Mouse (Mus musculus) kidney, embryonic 16.5 days (tissue): ENCODE results near the gene Sbno1. TPM values are rescaled to one million over a fixed set of nuclear protein-coding genes. Genes with fewer than 3 reads are reported as not detected.

Experiments used
- ATAC-seq: fragments of 200-750 bp; cut with Nextera tagmentation; 2 replicates; pipeline ENCODE4 v1.8.0; 2017; ENCODE audit warnings: moderate TSS enrichment; ENCODE audit not compliant: low FRiP score, low TSS enrichment
- H3K27ac ChIP-seq: fragments of 300-500 bp; sonication (generic); 2 replicates; pipeline ENCODE4 v1.5.1; 2014; ENCODE audit warnings: low read length
- H3K27me3 ChIP-seq: fragments of 300-500 bp; sonication (generic); 2 replicates; pipeline ENCODE4 v1.6.1; 2014; ENCODE audit warnings: low read length, control low read depth, mixed read lengths; ENCODE audit not compliant: insufficient read depth
- H3K36me3 ChIP-seq: fragments of 300-500 bp; sonication (generic); 2 replicates; pipeline ENCODE4 v1.6.1; 2014; ENCODE audit warnings: low read length, control low read depth, mixed read lengths; ENCODE audit not compliant: insufficient read depth
- H3K4me1 ChIP-seq: fragments of 300-500 bp; sonication (generic); 2 replicates; pipeline ENCODE4 v1.6.1; 2014; ENCODE audit warnings: low read length, control low read depth, mixed read lengths; ENCODE audit not compliant: insufficient read depth
- H3K4me2 ChIP-seq: fragments of 300-500 bp; sonication (generic); replicated peaks from 2 replicates; pipeline ENCODE4 v1.6.1; 2014; ENCODE audit warnings: low read depth, low read length
- H3K4me3 ChIP-seq: fragments of 300-500 bp; sonication (generic); 2 replicates; pipeline ENCODE4 v1.5.1; 2014; ENCODE audit warnings: mild to moderate bottlenecking, low read length
- H3K9ac ChIP-seq: fragments of 300-500 bp; sonication (generic); replicated peaks from 2 replicates; pipeline ENCODE4 v1.6.1; 2014; ENCODE audit warnings: low read length
- H3K9me3 ChIP-seq: fragments of 300-500 bp; sonication (generic); 2 replicates; pipeline ENCODE4 v1.6.1; 2016; ENCODE audit warnings: low read length, control low read depth
- WGBS: fragments of 180-500 bp; shearing (Covaris S2); extraction: QIAGEN DNeasy Blood & Tissue Kit; methylation state at CpG from one replicate; pipeline ENCODE4 v1.1.7; 2014; 5-methylcytosine and 5-hydroxymethylcytosine counted together
- polyA plus RNA-seq: library from polyadenylated mRNA; unstranded; fragments of >200 nt; fragmentation: Nextera tagmentation; extraction: Ambion mirVana; gene quantifications from 2 replicates; pipeline ENCODE4 v1.2.1, GENCODE M21; 2015

Sbno1 gene
- polyA plus RNA-seq, 1 experiment from 2014 or later: 72.7 TPM

GRCm38 (mm10) chr5:124426475-124427071 is 772 bp upstream of the Sbno1 start:
- H3K4me2 ChIP-seq: peak overlapping the region; percentile 47
- no peaks in the 10 kb centered on the region for H3K9me3 ChIP-seq
- peak overlapping the region; percentile 99 for H3K4me3 ChIP-seq
- no peaks in the 10 kb centered on the region for H3K27me3 ChIP-seq
- H3K27ac ChIP-seq: peak overlapping the region; percentile 75
- WGBS: 88% methylated on average over 10 of the region's 10 CpGs
- no peaks in the 10 kb centered on the region for H3K36me3 ChIP-seq
- peak overlapping the region; percentile 93 for H3K9ac ChIP-seq
- H3K4me1 ChIP-seq: peaks cover 10% of the 10 kb centered on the region; the same call in 1 of the 2 replicates
- ATAC-seq: no peak

DNA sequence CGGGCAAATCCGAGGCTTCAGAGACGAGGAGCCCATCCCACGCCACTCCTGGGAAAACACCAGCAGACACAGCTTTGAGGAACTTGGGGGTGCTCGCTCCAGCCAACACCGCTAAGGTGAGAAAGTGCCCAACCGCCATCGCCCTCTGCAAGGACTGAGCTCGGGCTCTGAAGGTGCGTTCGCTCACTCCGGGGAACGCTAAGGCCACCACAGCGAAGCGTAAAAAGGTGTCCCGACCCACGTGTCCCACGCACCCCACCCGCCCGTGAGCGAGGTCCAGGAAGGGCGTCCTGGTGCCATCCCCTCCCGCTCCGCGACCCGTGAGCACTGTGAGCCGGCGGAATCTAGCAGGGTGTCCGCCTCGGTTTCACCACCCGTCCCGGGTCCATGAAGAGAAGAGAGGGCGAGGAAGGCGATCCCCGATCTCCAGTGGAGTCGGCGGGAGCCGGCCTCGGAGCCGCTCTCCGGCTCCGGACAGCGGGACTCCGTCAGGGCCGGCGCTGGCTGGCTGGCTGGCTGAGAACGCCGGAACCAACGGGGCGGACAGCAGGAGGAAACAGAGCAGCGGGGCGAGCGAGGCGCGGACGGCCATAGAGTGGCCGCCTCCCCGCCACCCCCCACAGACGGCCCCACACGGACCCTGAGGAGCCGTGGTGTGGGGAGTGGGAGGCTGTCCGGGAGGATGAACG is 934 bp downstream of the Sbno1 start:
- Histone ChIP-seq H3K4me3 (peak overlapping the region; percentile 99), H3K27ac (peak overlapping the region; percentile 70), H3K27me3 (no peaks in the 10 kb centered on the region), H3K36me3 (no peaks in the 10 kb centered on the region), H3K4me1 (peaks cover 10% of the 10 kb centered on the region; the same call in 1 of the 2 replicates), H3K9ac (peak overlapping the region; percentile 93), H3K4me2 (peak overlapping the region; percentile 70), H3K9me3 (no peaks in the 10 kb centered on the region)
- ATAC-seq: peak; percentile 84
- under 1% methylated on average over 62 of the region's 63 CpGs for WGBS

GRCm38 (mm10) chr5:124424200-124424722 is 1.5 kb downstream of the Sbno1 start:
- no peaks in the 10 kb centered on the region for H3K9me3 ChIP-seq
- no peak for ATAC-seq
- H3K4me1 ChIP-seq: peaks cover 10% of the 10 kb centered on the region; the same call in 1 of the 2 replicates
- peak overlapping the region; percentile 99 for H3K4me3 ChIP-seq
- H3K9ac ChIP-seq: peak overlapping the region; percentile 93
- 2% methylated on average over 14 of the region's 14 CpGs for WGBS
- no peaks in the 10 kb centered on the region; the same call in 1 of the 2 replicates for H3K36me3 ChIP-seq
- H3K27me3 ChIP-seq: no peaks in the 10 kb centered on the region
- peak overlapping the region; percentile 70 for H3K27ac ChIP-seq
- H3K4me2 ChIP-seq: peak overlapping the region; percentile 70

DNA sequence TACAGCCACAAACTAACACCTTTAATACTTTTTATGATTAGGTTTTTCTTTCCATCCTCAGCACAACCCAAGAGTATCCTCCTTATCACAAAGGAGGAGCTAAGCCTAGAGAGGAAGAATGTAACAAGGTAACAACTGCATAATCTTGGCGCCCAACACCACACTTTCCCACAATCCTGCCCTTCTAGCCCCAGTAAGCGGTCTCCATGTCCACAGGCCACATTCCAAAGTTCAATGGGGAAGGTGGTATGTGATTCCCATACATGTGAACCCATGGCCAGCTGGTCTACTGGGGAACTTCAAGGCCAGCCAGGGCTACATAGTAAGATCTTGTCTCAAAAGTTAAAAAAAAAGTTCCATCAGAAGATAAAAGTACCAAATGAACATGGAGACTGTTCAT is 4.0 kb downstream of the Sbno1 start:
- 93% methylated on average over 2 of the region's 2 CpGs for WGBS
- ATAC-seq: no peak
- no peak overlapping the region for H3K27ac ChIP-seq
- H3K4me1 ChIP-seq: peaks cover 10% of the 10 kb centered on the region; the same call in 1 of the 2 replicates
- H3K9ac ChIP-seq: no peak overlapping the region
- no peak overlapping the region for H3K4me2 ChIP-seq
- no peak overlapping the region for H3K4me3 ChIP-seq
- H3K9me3 ChIP-seq: no peaks in the 10 kb centered on the region
- no peaks in the 10 kb centered on the region for H3K27me3 ChIP-seq
- H3K36me3 ChIP-seq: peaks cover 4% of the 10 kb centered on the region; the same call in 1 of the 2 replicates

- Histone ChIP-seq H3K4me1 (peaks cover 2% of the 10 kb centered on the region; the same call in 1 of the 2 replicates), H3K4me3 (no peak overlapping the region), H3K27me3 (no peaks in the 10 kb centered on the region), H3K4me2 (no peak overlapping the region), H3K36me3 (peaks cover 7% of the 10 kb centered on the region; the same call in 1 of the 2 replicates), H3K27ac (no peak overlapping the region), H3K9me3 (no peaks in the 10 kb centered on the region), H3K9ac (no peak overlapping the region)
- 94% methylated on average over 2 of the region's 2 CpGs for WGBS
- ATAC-seq: no peak
These were observed 6.9 kb downstream of the Sbno1 start for GRCm38 (mm10) chr5:124418903-124419302.

- H3K9ac ChIP-seq: no peak overlapping the region
- H3K9me3 ChIP-seq: no peaks in the 10 kb centered on the region
- H3K27me3 ChIP-seq: no peaks in the 10 kb centered on the region
- no peak overlapping the region for H3K4me3 ChIP-seq
- 86% methylated on average over 5 of the region's 5 CpGs for WGBS
- ATAC-seq: no peak
- H3K4me1 ChIP-seq: no peaks in the 10 kb centered on the region
- H3K4me2 ChIP-seq: no peak overlapping the region
- H3K27ac ChIP-seq: no peak overlapping the region
- peaks cover 33% of the 10 kb centered on the region for H3K36me3 ChIP-seq
These were observed 13.6 kb downstream of the Sbno1 start for GRCm38 (mm10) chr5:124412163-124412562.

DNA sequence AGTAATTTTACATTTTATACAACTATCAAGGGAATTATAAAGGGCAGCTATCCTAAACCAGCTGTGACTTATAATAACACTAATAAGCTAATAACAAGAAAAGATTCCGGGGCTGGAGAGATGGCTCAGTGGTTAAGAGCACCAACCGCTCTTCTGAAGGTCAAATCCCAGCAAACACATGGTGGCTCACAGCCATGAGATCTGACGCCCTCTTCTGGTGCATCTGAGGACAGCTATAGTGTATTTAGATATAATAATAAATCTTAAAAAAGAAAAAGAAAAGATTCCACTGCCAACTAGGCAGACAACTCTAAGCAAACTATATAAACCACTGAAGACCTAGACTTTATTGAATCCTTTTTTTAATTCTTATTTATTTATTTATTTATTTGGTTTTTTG is 15.0 kb downstream of the Sbno1 start:
- Histone ChIP-seq H3K9ac (no peak overlapping the region), H3K4me1 (no peaks in the 10 kb centered on the region), H3K9me3 (no peaks in the 10 kb centered on the region), H3K27ac (no peak overlapping the region), H3K4me3 (no peak overlapping the region), H3K27me3 (no peaks in the 10 kb centered on the region), H3K36me3 (peaks cover 43% of the 10 kb centered on the region), H3K4me2 (no peak overlapping the region)
- ATAC-seq: no peak
- WGBS: 89% methylated on average over 3 of the region's 3 CpGs

GRCm38 (mm10) chr5:124393726-124394125 is 32.1 kb downstream of the Sbno1 start:
- no peak overlapping the region for H3K9ac ChIP-seq
- WGBS: 93% methylated on average over 7 of the region's 7 CpGs
- H3K9me3 ChIP-seq: no peaks in the 10 kb centered on the region
- no peak overlapping the region for H3K4me3 ChIP-seq
- no peak overlapping the region for H3K27ac ChIP-seq
- H3K36me3 ChIP-seq: peaks cover 63% of the 10 kb centered on the region
- ATAC-seq: no peak
- no peak overlapping the region for H3K4me2 ChIP-seq
- H3K27me3 ChIP-seq: no peaks in the 10 kb centered on the region
- no peaks in the 10 kb centered on the region for H3K4me1 ChIP-seq

GRCm38 (mm10) chr5:124392412-124392811 is 33.4 kb downstream of the Sbno1 start:
- Histone ChIP-seq H3K4me3 (no peak overlapping the region), H3K36me3 (peaks cover 62% of the 10 kb centered on the region), H3K4me2 (no peak overlapping the region), H3K4me1 (no peaks in the 10 kb centered on the region), H3K9ac (no peak overlapping the region), H3K9me3 (no peaks in the 10 kb centered on the region), H3K27ac (no peak overlapping the region), H3K27me3 (no peaks in the 10 kb centered on the region)
- over 99% methylated on average over 4 of the region's 4 CpGs for WGBS
- ATAC-seq: no peak

- peaks cover 70% of the 10 kb centered on the region for H3K36me3 ChIP-seq
- WGBS: 82% methylated on average over 5 of the region's 5 CpGs
- H3K27me3 ChIP-seq: no peaks in the 10 kb centered on the region
- no peak for ATAC-seq
- H3K4me1 ChIP-seq: no peaks in the 10 kb centered on the region
- no peak overlapping the region for H3K4me2 ChIP-seq
- H3K9me3 ChIP-seq: no peaks in the 10 kb centered on the region
- H3K4me3 ChIP-seq: no peak overlapping the region
- no peak overlapping the region for H3K27ac ChIP-seq
- H3K9ac ChIP-seq: no peak overlapping the region
These were observed 37.9 kb downstream of the Sbno1 start for GRCm38 (mm10) chr5:124387932-124388331.
